Mouse (Mus musculus): ENCODE results near the gene Kdm3a. TPM values are rescaled to one million over a fixed set of nuclear protein-coding genes. Genes with fewer than 3 reads are reported as not detected.

The Kdm3a gene
- total RNA-seq, 2 experiments from 2014 or later: 11.8 to 12.1 TPM

DNA sequence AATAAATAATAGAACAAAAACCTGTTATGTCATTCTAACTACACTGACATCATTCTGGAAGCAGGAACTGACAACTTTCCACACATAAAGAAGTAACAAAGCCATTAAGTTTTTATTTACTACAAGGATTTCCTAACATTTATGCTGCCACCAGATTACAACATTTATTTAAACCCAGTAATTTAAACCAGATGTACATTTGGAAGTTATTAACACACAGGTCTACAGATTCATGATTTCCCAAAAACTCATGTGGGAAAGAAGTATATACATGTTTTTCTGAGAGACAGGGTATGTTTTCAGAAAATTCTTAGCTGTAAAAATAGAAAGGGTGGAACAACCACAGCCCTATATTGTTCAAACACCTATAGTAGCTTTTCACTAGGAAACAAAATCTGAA lies 8.1 kb downstream of the Kdm3a start:
- intact Hi-C loops (cut with DNase I): no loop called here
- Histone ChIP-seq H3K4me3 (no peak overlapping the region), H3K27ac (no peak overlapping the region)
- no peak for TF ChIP-seq CTCF (IDR thresholded peaks at IDR 0.05)
- DNase-seq: no peak

- TF ChIP-seq CTCF (IDR thresholded peaks at IDR 0.05): no peak
- Histone ChIP-seq H3K27ac (no peak overlapping the region), H3K4me3 (no peak overlapping the region)
- intact Hi-C loops (cut with DNase I): no loop called here
- DNase-seq: peak; percentile 64
Measured at GRCm38 (mm10) chr6:71621981-71622380, 10.8 kb downstream of the Kdm3a start.

- no peak overlapping the region for H3K4me3 ChIP-seq
- DNase-seq: peak; percentile 46
- no peak overlapping the region for H3K27ac ChIP-seq
- TF ChIP-seq CTCF (IDR thresholded peaks at IDR 0.05): no peak
- intact Hi-C loops (cut with DNase I): no loop called here
Measured at GRCm38 (mm10) chr6:71621551-71621950, 11.2 kb downstream of the Kdm3a start.

- intact Hi-C loops (cut with DNase I): loop anchor here (5.0 kb wide), 1 partner anchor 185 kb away; no protein-coding TSS in a partner anchor
- Histone ChIP-seq H3K4me3 (no peak overlapping the region), H3K27ac (no peak overlapping the region)
- no peak for TF ChIP-seq CTCF (IDR thresholded peaks at IDR 0.05)
- no peak for DNase-seq
Measured at GRCm38 (mm10) chr6:71616959-71617358, 15.8 kb downstream of the Kdm3a start.

DNA sequence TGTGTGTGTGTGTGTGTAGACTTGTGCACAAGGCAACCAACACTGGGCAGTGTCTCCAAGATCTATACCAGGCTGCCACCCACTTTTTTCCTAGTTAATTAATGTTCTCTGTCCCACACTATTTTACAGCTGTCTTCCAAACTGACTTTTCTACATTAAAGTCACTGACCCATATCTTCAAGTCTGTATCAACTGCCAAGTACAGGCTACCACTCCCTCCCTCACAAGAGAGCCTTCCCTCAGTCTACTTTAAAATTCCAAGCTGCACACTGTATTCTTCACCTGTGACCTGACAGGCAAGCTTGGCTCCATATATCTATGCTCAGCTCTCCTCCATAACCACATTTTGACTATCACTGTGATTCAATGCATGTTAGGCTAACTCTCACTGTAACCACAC lies 19.6 kb downstream of the Kdm3a start:
- DNase-seq: no peak
- no peak for TF ChIP-seq CTCF (IDR thresholded peaks at IDR 0.05)
- intact Hi-C loops (cut with DNase I): loop anchor here (5.0 kb wide), 1 partner anchor 204 kb away; no protein-coding TSS in a partner anchor
- no peak overlapping the region for H3K4me3 ChIP-seq
- H3K27ac ChIP-seq: no peak overlapping the region

GRCm38 (mm10) chr6:71609968-71610367 lies 22.8 kb downstream of the Kdm3a start:
- TF ChIP-seq CTCF (IDR thresholded peaks at IDR 0.05): no peak
- intact Hi-C loops (cut with DNase I): loop anchor here (5.0 kb wide), 1 partner anchor 207 kb away; no protein-coding TSS in a partner anchor
- H3K4me3 ChIP-seq: no peak overlapping the region
- DNase-seq: no peak
- no peak overlapping the region for H3K27ac ChIP-seq

DNA sequence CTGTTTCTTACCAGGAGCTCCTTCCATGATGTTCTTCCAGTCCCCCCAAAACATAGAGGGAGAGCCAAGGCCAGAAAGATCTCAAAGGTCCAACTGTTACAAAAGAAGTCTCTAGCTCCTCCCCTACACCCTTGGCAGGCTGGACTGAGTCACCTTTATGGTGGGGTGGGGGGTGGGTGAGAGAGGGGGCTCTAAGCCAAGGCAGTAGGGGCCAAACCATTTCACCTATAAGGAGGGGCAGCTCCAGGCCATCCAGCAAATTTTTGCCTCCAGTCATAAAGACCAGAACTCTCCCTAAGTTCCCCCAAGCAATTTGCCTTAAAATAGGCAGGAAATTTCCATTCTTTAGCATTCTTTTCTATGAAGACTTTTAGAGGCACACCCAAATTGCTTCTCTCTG lies 23.8 kb downstream of the Kdm3a start:
- peak overlapping the region; percentile 9; the same call in 1 of the 2 replicates for H3K27ac ChIP-seq
- intact Hi-C loops (cut with DNase I): no loop called here
- H3K4me3 ChIP-seq: no peak overlapping the region
- DNase-seq: no peak
- no peak for TF ChIP-seq CTCF (IDR thresholded peaks at IDR 0.05)

DNA sequence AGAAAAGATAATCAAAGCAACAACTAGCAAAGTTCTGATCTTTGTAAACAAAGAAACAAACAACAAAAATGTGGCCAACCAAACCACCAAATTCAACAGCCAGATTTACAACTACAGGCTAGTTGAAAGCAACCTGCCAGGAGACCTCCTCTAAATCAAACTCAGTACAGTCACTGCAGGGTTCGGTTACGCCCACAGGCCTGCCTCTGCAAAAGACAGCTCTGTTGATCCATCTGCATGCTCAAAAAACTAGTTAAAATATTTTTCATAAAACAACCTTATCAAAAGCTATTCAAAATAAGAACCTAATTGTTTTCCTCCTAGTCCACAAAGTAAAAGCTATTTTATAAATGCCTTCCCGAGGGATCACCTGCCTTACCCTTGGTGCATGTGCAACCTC lies 25.0 kb downstream of the Kdm3a start:
- Histone ChIP-seq H3K27ac (no peak overlapping the region), H3K4me3 (no peak overlapping the region)
- TF ChIP-seq CTCF (IDR thresholded peaks at IDR 0.05): no peak
- no peak for DNase-seq
- intact Hi-C loops (cut with DNase I): no loop called here

GRCm38 (mm10) chr6:71590154-71590553 lies 42.6 kb downstream of the Kdm3a start:
- intact Hi-C loops (cut with DNase I): no loop called here
- DNase-seq: no peak
- H3K27ac ChIP-seq: peak overlapping the region; percentile 60

DNA sequence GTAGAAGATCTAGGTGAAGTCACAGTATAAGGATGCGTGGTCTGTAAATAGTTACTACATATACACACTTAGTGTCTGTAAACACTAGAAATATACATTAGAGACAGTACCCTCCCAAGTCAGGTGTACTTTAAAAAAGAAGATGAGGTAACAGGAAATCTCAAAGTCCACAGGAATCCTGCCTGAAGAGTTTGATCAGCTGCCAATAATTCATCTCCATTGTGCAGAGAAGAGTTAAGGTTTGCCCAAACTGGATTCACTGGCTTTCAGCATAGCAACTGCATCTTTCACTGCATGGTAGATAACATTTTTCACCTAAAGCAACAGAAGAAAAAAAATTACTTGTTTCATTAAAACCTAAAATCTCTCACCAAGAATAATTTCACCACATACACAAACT lies 43.4 kb downstream of the Kdm3a start:
- H3K4me3 ChIP-seq: no peak overlapping the region
- H3K27ac ChIP-seq: peak overlapping the region; percentile 60; the same call in 1 of the 2 replicates
- DNase-seq: no peak
- intact Hi-C loops (cut with DNase I): no loop called here
- no peak for TF ChIP-seq CTCF (IDR thresholded peaks at IDR 0.05)

More at GRCm38 (mm10) chr6:71590154-71590553, 42.6 kb downstream of the Kdm3a start:
- no peak overlapping the region for H3K4me3 ChIP-seq
- TF ChIP-seq CTCF (IDR thresholded peaks at IDR 0.05): no peak

DNA sequence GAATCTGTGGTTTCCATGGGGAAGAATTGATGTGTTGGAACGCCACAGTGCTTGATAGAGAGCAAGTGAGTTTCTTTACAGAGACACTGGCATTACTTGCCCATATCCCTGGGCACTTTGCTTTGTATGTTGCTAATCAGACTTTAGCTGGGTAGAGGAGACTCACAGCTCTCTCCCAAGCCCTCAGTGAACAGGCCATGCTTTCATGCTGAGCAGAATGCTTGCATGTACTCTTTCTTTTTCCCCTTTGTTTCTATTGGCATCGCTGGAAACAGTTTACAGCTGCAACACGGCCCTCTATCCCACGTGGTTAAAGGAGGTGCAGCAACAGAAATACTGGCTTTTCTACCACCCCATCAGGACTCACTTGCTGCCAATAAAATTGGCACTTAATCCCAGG lies 49.6 kb downstream of the Kdm3a start:
- intact Hi-C loops (cut with DNase I): no loop called here
- Histone ChIP-seq H3K27ac (no peak overlapping the region), H3K4me3 (no peak overlapping the region)
- no peak for DNase-seq
- no peak for TF ChIP-seq CTCF (IDR thresholded peaks at IDR 0.05)

GRCm38 (mm10) chr6:71579478-71579877 lies 53.3 kb downstream of the Kdm3a start:
- intact Hi-C loops (cut with DNase I): no loop called here
- no peak overlapping the region for H3K4me3 ChIP-seq
- no peak for DNase-seq
- H3K27ac ChIP-seq: no peak overlapping the region
- TF ChIP-seq CTCF (IDR thresholded peaks at IDR 0.05): no peak

- H3K4me3 ChIP-seq: no peak overlapping the region
- H3K27ac ChIP-seq: no peak overlapping the region
- intact Hi-C loops (cut with DNase I): no loop called here
- TF ChIP-seq CTCF (IDR thresholded peaks at IDR 0.05): no peak
- DNase-seq: no peak
Measured at GRCm38 (mm10) chr6:71575359-71575758, 57.4 kb downstream of the Kdm3a start.

DNA sequence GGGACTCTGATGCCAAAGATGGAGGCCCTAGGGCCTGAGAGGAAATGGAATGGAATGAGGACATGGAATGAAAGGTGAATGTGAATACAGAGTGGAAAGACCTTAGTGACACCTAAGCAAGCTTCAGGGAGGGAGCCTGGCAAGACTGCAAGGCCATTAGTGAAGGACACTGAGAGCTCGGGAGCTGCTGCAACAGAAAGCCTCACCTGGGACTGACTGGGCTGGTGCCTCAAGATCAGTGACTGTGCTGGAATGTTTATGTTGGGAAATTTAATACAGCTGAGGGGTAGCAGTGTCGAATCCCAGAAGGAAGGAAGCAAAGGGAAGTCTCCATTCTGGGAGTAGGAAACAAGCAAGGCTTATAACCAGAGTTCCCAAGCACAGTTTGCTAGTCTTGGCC lies 63.8 kb downstream of the Kdm3a start:
- H3K27ac ChIP-seq: no peak overlapping the region
- intact Hi-C loops (cut with DNase I): no loop called here

More for the DNA sequence above, 63.8 kb downstream of the Kdm3a start:
- no peak for TF ChIP-seq CTCF (IDR thresholded peaks at IDR 0.05)
- DNase-seq: no peak
- no peak overlapping the region for H3K4me3 ChIP-seq
